Mouse (Mus musculus) heart, postnatal 0 days (tissue): ENCODE results near the gene Kdm5a. TPM values are rescaled to one million over a fixed set of nuclear protein-coding genes. Genes with fewer than 3 reads are reported as not detected.

Source experiments
- ATAC-seq: fragments of 200-750 bp; cut with Nextera tagmentation; 2 replicates; pipeline ENCODE4 v1.8.0; 2017; ENCODE audit warnings: low read depth, moderate number of reproducible peaks, moderate library complexity; ENCODE audit not compliant: insufficient read depth
- DNase-seq: peaks from one replicate; pipeline ENCODE4 v3.0.0-alpha.2; 2016; ENCODE audit warnings: low spot score
- H3K27ac ChIP-seq: fragments of 300-500 bp; sonication (generic); 2 replicates; pipeline ENCODE4 v1.5.1; 2014; ENCODE audit warnings: low read depth, mild to moderate bottlenecking
- H3K27me3 ChIP-seq: fragments of 300-500 bp; sonication (generic); 2 replicates; pipeline ENCODE4 v1.6.1; 2014; ENCODE audit warnings: low read length, mixed read lengths; ENCODE audit not compliant: control insufficient read depth, insufficient read depth
- H3K36me3 ChIP-seq: fragments of 300-500 bp; sonication (generic); replicated peaks from 2 replicates; pipeline ENCODE4 v1.6.1; 2014; ENCODE audit warnings: low read length, mixed read lengths; ENCODE audit not compliant: control insufficient read depth, insufficient read depth
- H3K4me1 ChIP-seq: fragments of 300-500 bp; sonication (generic); 2 replicates; pipeline ENCODE4 v1.6.1; 2014; ENCODE audit warnings: antibody characterized with exemption; ENCODE audit not compliant: control insufficient read depth, insufficient read depth
- H3K4me2 ChIP-seq: fragments of 300-500 bp; sonication (generic); 2 replicates; pipeline ENCODE4 v1.6.1; 2014; ENCODE audit warnings: low read depth, mild to moderate bottlenecking, low read length, moderate library complexity
- H3K4me3 ChIP-seq: fragments of 300-500 bp; sonication (generic); 2 replicates; pipeline ENCODE4 v1.5.1; 2014; ENCODE audit warnings: low read depth, low read length
- H3K9ac ChIP-seq: fragments of 300-500 bp; sonication (generic); replicated peaks from 2 replicates; pipeline ENCODE4 v1.6.1; 2014; ENCODE audit warnings: low read depth, low read length, mixed read lengths
- H3K9me3 ChIP-seq: fragments of 300-500 bp; sonication (generic); replicated peaks from 2 replicates; pipeline ENCODE4 v1.6.1; 2016; ENCODE audit warnings: low read length; ENCODE audit not compliant: control insufficient read depth
- CTCF ChIP-seq: IDR thresholded peaks from 2 replicates; pipeline ENCODE4 v1.5.1; 2016; ENCODE audit warnings: antibody characterized with exemption, control low read depth, low read depth
- EP300 ChIP-seq: IDR thresholded peaks from 2 replicates; pipeline ENCODE4 v1.6.1; 2016; ENCODE audit warnings: antibody characterized with exemption, low read depth
- WGBS: fragments of 180-500 bp; shearing (Covaris S2); extraction: QIAGEN DNeasy Blood & Tissue Kit; methylation state at CpG from one replicate; pipeline ENCODE4 v1.1.7; 2014; 5-methylcytosine and 5-hydroxymethylcytosine counted together
- polyA plus RNA-seq: library from polyadenylated mRNA; unstranded; fragments of >200 nt; fragmentation: Nextera tagmentation; extraction: Ambion mirVana; gene quantifications from 2 replicates; pipeline ENCODE4 v1.2.1, GENCODE M21; 2015
- total RNA-seq: library from RNA; depleted of rRNA; stranded (reverse); fragments of >200 nt; gene quantifications from 2 replicates; pipeline ENCODE4 v1.2.3, GENCODE M21; 2014; ENCODE audit warnings: low replicate concordance; rRNA removed

The Kdm5a gene
- 16.3 and 34.6 TPM in 2 replicates for total RNA-seq
- polyA plus RNA-seq = 21.5 and 22.6 TPM in 2 replicates

DNA sequence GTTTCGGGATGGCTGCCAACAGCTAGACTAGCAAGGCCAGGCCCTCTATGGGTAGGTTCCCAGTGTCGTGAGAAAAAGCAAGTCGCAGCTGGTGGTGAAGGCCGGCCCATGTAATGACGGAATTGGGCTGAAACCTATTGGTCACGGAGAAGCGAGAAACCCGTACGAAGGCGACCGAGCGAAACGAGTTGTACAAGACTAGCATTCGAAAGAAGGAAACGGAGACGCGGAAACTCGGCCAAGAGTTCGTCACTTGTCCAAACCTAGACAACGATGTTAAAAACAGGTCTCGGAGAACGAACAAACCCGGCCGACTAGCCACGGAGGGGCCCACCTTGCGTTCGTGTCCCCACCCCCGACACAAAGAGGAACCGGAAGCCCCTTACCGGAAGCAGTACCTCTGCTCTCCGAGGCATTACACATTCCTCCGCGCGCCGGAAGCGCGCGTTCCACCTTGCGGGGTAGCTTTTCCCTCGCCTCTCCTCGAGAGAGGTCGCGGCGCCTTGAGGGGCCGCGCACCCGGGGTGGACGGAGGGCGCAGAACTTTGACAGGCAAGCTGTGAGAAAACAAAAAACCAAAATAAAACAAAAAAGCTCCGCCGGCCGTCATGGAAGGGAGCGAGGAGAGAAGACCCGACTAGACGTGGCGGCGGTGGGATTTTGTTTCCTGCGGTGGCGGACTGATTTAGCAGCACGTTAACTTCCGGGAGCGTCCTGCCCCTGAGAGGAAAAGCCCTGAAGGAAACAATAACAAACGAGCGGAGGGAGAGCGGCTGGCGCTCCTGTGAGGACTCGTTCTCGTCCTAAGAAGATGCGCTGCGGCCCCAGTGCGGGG, at the start of gene Kdm5a, which contains the start of gene Ccdc77:
Kdm5a (plus strand) TSS at position 437 of the 835 bp plus-strand sequence.
Ccdc77 (minus strand) TSS at position 687 of the 835 bp plus-strand sequence.
- peak within 1 kb of the TSS; percentile 91 for H3K9ac ChIP-seq
- H3K9me3 ChIP-seq = no peaks in the 10 kb centered on the region
- peak within 1 kb of the TSS; percentile 82 for H3K4me3 ChIP-seq
- peak within 1 kb of the TSS; percentile 95 for H3K27ac ChIP-seq
- peak; percentile 96 for DNase-seq
- H3K36me3 ChIP-seq = peaks cover 18% of the 10 kb centered on the region
- H3K4me1 ChIP-seq = peaks cover 13% of the 10 kb centered on the region; the same call in 1 of the 2 replicates
- under 1% methylated on average over 71 of the region's 71 CpGs for WGBS
- ATAC-seq = peak; percentile 94
- peak; percentile 12; the same call in 1 of the 2 replicates for TF ChIP-seq CTCF
- TF ChIP-seq EP300 = peak; percentile 62
- no peaks in the 10 kb centered on the region for H3K27me3 ChIP-seq
- H3K4me2 ChIP-seq = peak within 1 kb of the TSS; percentile 85

DNA sequence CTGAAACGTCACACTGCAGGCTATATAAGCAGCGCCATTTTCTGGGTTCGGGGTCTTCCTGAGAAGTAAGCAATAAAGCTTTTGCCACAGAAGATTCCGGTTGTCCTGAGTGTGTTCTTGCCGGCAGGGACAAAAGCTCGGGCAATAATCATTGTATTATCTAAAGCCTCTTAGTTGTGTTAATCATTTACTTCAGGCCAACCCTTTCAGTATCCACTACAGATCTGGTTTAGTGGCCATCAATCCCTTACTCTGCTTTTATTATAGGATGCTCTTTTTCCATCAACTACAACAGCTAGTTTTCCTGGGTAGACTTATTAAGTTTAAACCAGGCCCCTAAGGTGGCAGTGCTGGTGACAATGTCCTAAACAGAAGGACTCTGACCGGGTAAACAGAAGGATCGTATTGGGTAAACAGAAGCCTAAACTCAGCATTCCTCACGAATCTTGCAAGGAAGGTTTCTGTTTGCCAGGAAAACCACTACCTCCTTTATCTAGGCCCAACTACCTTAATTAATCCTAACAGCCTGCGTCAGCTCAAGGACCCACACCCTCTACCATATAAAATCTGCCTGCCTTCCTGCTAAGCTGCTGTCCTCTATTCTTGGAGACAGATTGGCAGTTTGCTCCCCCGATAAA, 45.5 kb upstream of the Kdm5a start:
- H3K27me3 ChIP-seq = no peaks in the 10 kb centered on the region
- 80% methylated on average over 11 of the region's 11 CpGs for WGBS
- no peak for TF ChIP-seq EP300
- H3K9me3 ChIP-seq = no peaks in the 10 kb centered on the region
- H3K27ac ChIP-seq = no peak overlapping the region
- no peaks in the 10 kb centered on the region for H3K36me3 ChIP-seq
- H3K4me3 ChIP-seq = no peak overlapping the region
- ATAC-seq (no peak), DNase-seq (no peak)
- H3K4me2 ChIP-seq = no peak overlapping the region
- H3K4me1 ChIP-seq = no peaks in the 10 kb centered on the region
- no peak overlapping the region for H3K9ac ChIP-seq

DNA sequence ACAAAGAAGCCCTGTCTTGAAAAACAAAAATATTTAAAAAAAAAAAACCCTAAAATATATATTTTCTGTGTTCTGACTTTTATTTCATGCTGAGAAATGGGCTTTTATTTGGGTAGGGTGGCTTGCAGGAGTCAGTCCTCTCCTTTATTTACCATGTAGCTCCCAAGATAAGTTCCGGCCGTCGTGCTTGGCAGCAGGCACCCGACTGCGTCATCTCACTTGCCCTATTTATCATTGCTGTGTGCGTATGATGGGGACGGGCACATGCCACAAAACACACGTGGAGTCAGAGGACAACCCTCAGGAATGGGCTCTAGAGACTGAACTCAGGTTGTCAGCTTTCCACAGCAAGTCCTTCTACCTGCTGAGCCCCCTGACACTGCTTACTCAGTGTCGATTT, 44.8 kb upstream of the Kdm5a start:
- Histone ChIP-seq H3K4me2 (no peak overlapping the region), H3K9ac (no peak overlapping the region), H3K9me3 (no peaks in the 10 kb centered on the region), H3K27me3 (no peaks in the 10 kb centered on the region), H3K4me1 (no peaks in the 10 kb centered on the region), H3K4me3 (no peak overlapping the region), H3K36me3 (no peaks in the 10 kb centered on the region), H3K27ac (no peak overlapping the region)
- 72% methylated on average over 9 of the region's 9 CpGs for WGBS
- TF ChIP-seq CTCF (no peak), EP300 (no peak)
- no peak for ATAC-seq
- no peak for DNase-seq

DNA sequence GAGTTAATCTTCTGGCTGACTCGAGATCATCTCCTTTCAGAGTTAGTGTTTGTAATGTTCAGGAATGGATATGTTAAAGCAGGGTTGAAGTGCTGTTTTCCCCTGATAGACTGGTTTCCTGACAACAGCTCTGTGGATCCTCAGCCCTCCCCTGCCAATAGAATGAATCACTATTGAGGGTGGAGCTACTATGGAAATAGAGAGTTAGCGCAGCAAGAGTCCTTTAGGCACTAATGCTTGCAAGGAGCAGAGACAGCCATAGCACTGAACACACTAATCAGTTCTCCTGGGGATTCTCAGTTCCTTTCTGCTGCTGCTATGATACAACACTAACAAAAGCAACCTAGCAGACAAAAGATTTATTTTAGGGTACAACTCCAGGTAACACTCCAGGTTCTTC, 43.6 kb upstream of the Kdm5a start:
- Histone ChIP-seq H3K36me3 (no peaks in the 10 kb centered on the region; the same call in 1 of the 2 replicates), H3K4me2 (no peak overlapping the region), H3K9ac (no peak overlapping the region), H3K9me3 (no peaks in the 10 kb centered on the region), H3K4me3 (no peak overlapping the region), H3K27me3 (no peaks in the 10 kb centered on the region), H3K4me1 (no peaks in the 10 kb centered on the region), H3K27ac (no peak overlapping the region)
- ATAC-seq = no peak
- DNase-seq = no peak
- no peak for TF ChIP-seq CTCF
- TF ChIP-seq EP300 = no peak
- 63% methylated on average over 2 of the region's 2 CpGs for WGBS

DNA sequence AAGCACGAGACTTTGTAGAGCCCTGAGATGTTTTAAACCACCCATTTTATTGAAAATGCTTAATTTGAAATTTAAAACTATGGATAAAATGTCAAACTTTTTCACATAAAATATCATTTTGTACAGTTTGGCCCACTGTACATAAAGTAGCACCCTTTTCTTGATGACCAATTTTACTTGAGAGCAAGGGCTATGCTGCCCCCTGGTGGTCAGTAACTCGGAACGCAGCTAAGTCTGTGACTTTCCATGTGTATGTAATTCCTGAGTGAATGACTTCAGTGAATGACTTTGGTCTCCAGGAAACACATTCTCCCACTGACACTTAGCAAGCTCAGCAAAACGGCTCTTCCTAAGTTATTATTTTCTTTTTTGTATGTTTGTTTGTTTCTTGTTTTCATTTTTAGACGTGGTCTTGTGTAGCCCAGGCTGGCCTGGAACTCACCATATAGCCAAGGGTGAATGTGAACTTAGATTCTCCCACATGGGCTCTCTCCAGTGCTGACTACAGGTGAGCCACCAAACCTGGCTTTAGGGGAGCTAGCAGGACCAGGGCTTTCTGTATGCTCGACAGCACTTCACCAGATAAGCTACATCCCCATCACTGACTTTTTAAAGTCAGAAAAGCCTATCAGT, 39.5 kb upstream of the Kdm5a start:
- Histone ChIP-seq H3K9ac (no peak overlapping the region), H3K27ac (no peak overlapping the region), H3K4me1 (no peaks in the 10 kb centered on the region), H3K27me3 (no peaks in the 10 kb centered on the region), H3K36me3 (peaks cover 18% of the 10 kb centered on the region), H3K4me2 (no peak overlapping the region), H3K4me3 (no peak overlapping the region), H3K9me3 (no peaks in the 10 kb centered on the region)
- WGBS = 26% methylated on average over 6 of the region's 6 CpGs
- ATAC-seq = no peak
- peak; percentile 89 for DNase-seq
- no peak for TF ChIP-seq EP300
- TF ChIP-seq CTCF = peak; percentile 86
